Comparison of ENCODE assay signal across 33 mouse cellular contexts in the genomic region with DNA sequence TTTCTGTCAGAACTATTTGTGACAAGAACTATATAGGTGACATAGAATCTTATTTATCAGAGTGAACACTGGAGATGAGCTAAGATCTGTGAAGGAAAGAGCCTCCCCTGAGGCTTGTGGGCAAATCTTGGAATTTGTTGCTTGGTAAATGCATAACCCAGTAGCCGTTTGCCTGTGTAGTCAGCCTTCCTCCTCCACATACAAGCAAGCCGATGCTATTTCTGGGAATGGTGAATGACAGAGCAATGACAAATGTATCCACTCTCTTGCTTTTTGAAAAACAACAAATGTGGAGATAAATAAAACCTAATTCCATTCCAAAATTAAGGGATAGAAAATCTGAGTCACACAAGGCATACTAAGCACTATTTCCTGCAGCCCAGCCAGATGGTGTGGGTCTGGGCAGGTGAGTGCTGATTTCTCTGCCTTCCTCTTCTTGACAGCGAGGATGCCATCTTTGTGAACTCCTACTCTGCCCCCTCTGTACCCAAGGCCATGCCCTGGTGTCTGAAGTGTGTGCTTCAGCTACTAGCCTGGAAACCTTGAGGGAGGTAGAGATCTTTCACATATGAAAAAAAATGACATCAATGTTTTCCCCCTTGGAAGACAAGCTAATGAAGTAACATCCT.
DNase-seq lines count a peak whose midpoint lies in the region; ATAC-seq and TF ChIP-seq lines count a peak whose summit lies in the region.
"Had no signal": no experiment of that assay in that cellular context is flagged by ENCODE, and none has a peak within 500 bp of the region (broad histone marks: within the 10 kb centered on the region; RNA-seq: fewer than 3 reads in every experiment).

No protein-coding gene starts in this region.

- no peak for TF ChIP-seq POLR2A in myocyte (IDR thresholded peaks at IDR 0.05; ENCODE audit: insufficient read length, low read depth)

- H3K4me3 ChIP-seq in myocyte: no peak overlapping the region
- H3K4me3 ChIP-seq in midbrain, embryonic 11.5 days (ENCODE audit: low read depth, low read length): no peak overlapping the region
- H3K4me3 ChIP-seq: embryonic facial prominence, embryonic 10.5 days; embryonic facial prominence, embryonic 15.5 days; gastrocnemius, adult 2 months; heart, adult 2 months; heart, embryonic 13.5 days; hindbrain, embryonic 10.5 days; hindbrain, embryonic 15.5 days; liver, embryonic 12.5 days; neural tube, embryonic 15.5 days; stomach, embryonic 15.5 days had no signal

- no peak overlapping the region for H3K27ac ChIP-seq in midbrain, embryonic 11.5 days (ENCODE audit: low read depth, low read length)
- H3K27ac ChIP-seq: embryonic facial prominence, embryonic 10.5 days; embryonic facial prominence, embryonic 15.5 days; gastrocnemius, adult 2 months; heart, adult 2 months; heart, embryonic 13.5 days; hindbrain, embryonic 10.5 days; hindbrain, embryonic 15.5 days; kidney, postnatal 0 days; liver, embryonic 12.5 days; neural tube, embryonic 15.5 days; stomach, embryonic 15.5 days had no signal

- no peaks in the 10 kb centered on the region for H3K36me3 ChIP-seq in myocyte (ENCODE audit: control insufficient read depth, insufficient read depth)
- H3K36me3 ChIP-seq in midbrain, embryonic 11.5 days (ENCODE audit: control insufficient read depth, insufficient read depth, low read length): no peaks in the 10 kb centered on the region
- H3K36me3 ChIP-seq: embryonic facial prominence, embryonic 10.5 days; embryonic facial prominence, embryonic 15.5 days; G1E; hindbrain, embryonic 10.5 days; hindbrain, embryonic 15.5 days; liver, embryonic 12.5 days; neural tube, embryonic 15.5 days; stomach, embryonic 15.5 days had no signal

- H3K4me2 ChIP-seq in myocyte (ENCODE audit: low read depth): peak overlapping the region; percentile 15
- no peak overlapping the region for H3K4me2 ChIP-seq in midbrain, embryonic 11.5 days
- H3K4me2 ChIP-seq: embryonic facial prominence, embryonic 15.5 days; heart, embryonic 13.5 days; hindbrain, embryonic 15.5 days; liver, embryonic 12.5 days; neural tube, embryonic 15.5 days; stomach, embryonic 15.5 days had no signal

- no peaks in the 10 kb centered on the region for H3K27me3 ChIP-seq in myocyte (ENCODE audit: control insufficient read depth, insufficient read depth, insufficient read length)
- no peaks in the 10 kb centered on the region for H3K27me3 ChIP-seq in midbrain, embryonic 11.5 days (ENCODE audit: control insufficient read depth, insufficient read depth, low read length)
- H3K27me3 ChIP-seq: embryonic facial prominence, embryonic 15.5 days; heart, embryonic 13.5 days; hindbrain, embryonic 15.5 days; liver, embryonic 12.5 days; neural tube, embryonic 15.5 days; stomach, embryonic 15.5 days had no signal

- ATAC-seq in midbrain, embryonic 11.5 days (ENCODE audit: low FRiP score): no peak
- ATAC-seq: forebrain, embryonic 14.5 days; inflammation-experienced regulatory T-cells, adult 6 months; liver, embryonic 12.5 days; liver, postnatal 0 days had no signal

- no peaks in the 10 kb centered on the region for H3K9me3 ChIP-seq in midbrain, embryonic 11.5 days (ENCODE audit: control insufficient read depth, low read length)
- H3K9me3 ChIP-seq: embryonic facial prominence, embryonic 10.5 days; embryonic facial prominence, embryonic 15.5 days; heart, embryonic 13.5 days; hindbrain, embryonic 10.5 days; hindbrain, embryonic 15.5 days; liver, embryonic 12.5 days; neural tube, embryonic 15.5 days; stomach, embryonic 15.5 days had no signal

- no peaks in the 10 kb centered on the region for H3K79me2 ChIP-seq in myocyte (ENCODE audit: control insufficient read depth, insufficient read depth)

- peak; percentile 24 for DNase-seq in layer of hippocampus, adult 9-11 months
- DNase-seq in layer of hippocampus, adult 8-10 months (ENCODE audit: low spot score in 2 of 2): no peak
- peak; percentile 66 for DNase-seq in 3T3-L1 (ENCODE audit: low read depth, low spot score)
- DNase-seq in NIH3T3 (ENCODE audit: low read depth): peak; percentile 52
- no peak for DNase-seq in midbrain, embryonic 11.5 days (ENCODE audit: low spot score, missing footprints)
- no peak for DNase-seq in T-cell, adult 2 months (ENCODE audit: low spot score)
- DNase-seq: adrenal gland, postnatal 25 days; cerebellum, adult 18-20 months; cerebellum, postnatal 10 days; gastrocnemius, adult 2 months; gastrocnemius, postnatal 36 days; heart, adult 2 months; heart, postnatal 10 days; kidney, adult 8-10 months; kidney, postnatal 4 days; left cerebral cortex, postnatal 4 days; liver, postnatal 0 days; lung, postnatal 36 days; midbrain, embryonic 14.5 days; thymus, postnatal 25 days had no signal

- no peak overlapping the region for H3ac ChIP-seq in myocyte (ENCODE audit: control insufficient read depth, insufficient read length)

- no peaks in the 10 kb centered on the region for H3K4me1 ChIP-seq in midbrain, embryonic 11.5 days (ENCODE audit: control insufficient read depth, insufficient read depth, low read length)
- H3K4me1 ChIP-seq: embryonic facial prominence, embryonic 10.5 days; embryonic facial prominence, embryonic 15.5 days; hindbrain, embryonic 10.5 days; hindbrain, embryonic 15.5 days; liver, embryonic 12.5 days; neural tube, embryonic 15.5 days; stomach, embryonic 15.5 days had no signal

- 90% methylated on average over 3 of the region's 3 CpGs for WGBS in midbrain, embryonic 11.5 days

- no peak overlapping the region for H3K9ac ChIP-seq in midbrain, embryonic 11.5 days (ENCODE audit: low read length)
- H3K9ac ChIP-seq: embryonic facial prominence, embryonic 15.5 days; heart, embryonic 13.5 days; hindbrain, embryonic 15.5 days; liver, embryonic 12.5 days; liver, postnatal 0 days; neural tube, embryonic 15.5 days; stomach, embryonic 15.5 days had no signal

TF ChIP-seq in myocyte, 11 proteins besides CTCF, POLR2A, EP300 and RAD21:
- TF ChIP-seq USF1 (IDR thresholded peaks at IDR 0.05; ENCODE audit: low read depth) (no peak), MYOG (IDR thresholded peaks at IDR 0.05; ENCODE audit: control insufficient read depth in 1 of 3, insufficient read depth in 1 of 3, insufficient read length in 2 of 3, low read depth in 2 of 3) (peak in 2 of 3 experiments; percentile 3 to 47), CEBPB (IDR thresholded peaks at IDR 0.05; ENCODE audit: insufficient read depth, poor library complexity, severe bottlenecking) (no peak), E2F4 (IDR thresholded peaks at IDR 0.05; ENCODE audit: insufficient read depth) (no peak), MAX (IDR thresholded peaks at IDR 0.05; ENCODE audit: low read depth) (no peak), MYOD1 (IDR thresholded peaks at IDR 0.05; ENCODE audit: control insufficient read depth in 1 of 3, insufficient read length in 2 of 3, low read depth in 2 of 3) (peak in 1 of 3 experiments; percentile 54)

Comparison
In these comparisons a context has a peak if more than half of its experiments do, and no peak if none do; other contexts are left out.
1. DNase-seq: peak in layer of hippocampus, adult 9-11 months (single experiment), 3T3-L1 (single experiment) and NIH3T3 (single experiment); none in layer of hippocampus, adult 8-10 months (0 of 2), midbrain, embryonic 11.5 days (single experiment) and T-cell, adult 2 months (single experiment).